Mouse (Mus musculus): Measurements from ENCODE around the gene Gm10401.

- TF ChIP-seq CHD2 (IDR thresholded peaks at IDR 0.05; ENCODE audit: low read depth, low read length): no peak
- TF ChIP-seq MAFK (IDR thresholded peaks at IDR 0.05; ENCODE audit: insufficient read depth, low read depth, low read length): no peak
- no peak for TF ChIP-seq ZC3H11A (IDR thresholded peaks at IDR 0.05; ENCODE audit: borderline replicate concordance, low read depth, low read length)
Measured at GRCm38 (mm10) chr5:115063391-115063790, 34.7 kb downstream of the Gm10401 start.

Measured in ES-E14 (cell line).